Mouse (Mus musculus): Measurements from ENCODE around the gene 5430427O19Rik. TPM values are rescaled to one million over a fixed set of nuclear protein-coding genes. Genes with fewer than 3 reads are reported as not detected.

5430427O19Rik gene
- polyA plus RNA-seq (2012; rRNA removed) = not detected in 2 replicates

- Histone ChIP-seq H3K36me3 (ENCODE audit: control insufficient read depth, insufficient read depth, low read length) (no peaks in the 10 kb centered on the region), H3K27ac (ENCODE audit: insufficient read depth, low read depth, low read length) (no peak within 1 kb of the TSS), H3K4me3 (ENCODE audit: low read depth, low read length) (no peak within 1 kb of the TSS), H3K27me3 (ENCODE audit: control insufficient read depth, insufficient read depth, low read length) (no peaks in the 10 kb centered on the region), H3K4me1 (ENCODE audit: control insufficient read depth, insufficient read depth, insufficient read length, low read length) (no peaks in the 10 kb centered on the region)
- 79% methylated on average over 3 of the region's 3 CpGs for WGBS
- no peak for TF ChIP-seq CTCF (IDR thresholded peaks at IDR 0.05; ENCODE audit: extremely low read depth, insufficient read length, insufficient replicate concordance, low read depth, low read length)
- TF ChIP-seq POLR2A (IDR thresholded peaks at IDR 0.05; ENCODE audit: low read depth, low read length) = no peak
Observed at GRCm38 (mm10) chrX:85869914-85870483, at the start of gene 5430427O19Rik. 5430427O19Rik (plus strand) TSS chrX:85870354.

- H3K27ac ChIP-seq (ENCODE audit: insufficient read depth, low read depth, low read length) = no peak overlapping the region
- no peaks in the 10 kb centered on the region for H3K4me1 ChIP-seq (ENCODE audit: control insufficient read depth, insufficient read depth, insufficient read length, low read length)
- H3K4me3 ChIP-seq (ENCODE audit: low read depth, low read length) = no peak overlapping the region
- H3K27me3 ChIP-seq (ENCODE audit: control insufficient read depth, insufficient read depth, low read length) = no peaks in the 10 kb centered on the region
- 76% methylated on average over 3 of the region's 3 CpGs for WGBS
- no peaks in the 10 kb centered on the region for H3K36me3 ChIP-seq (ENCODE audit: control insufficient read depth, insufficient read depth, low read length)
- TF ChIP-seq POLR2A (IDR thresholded peaks at IDR 0.05; ENCODE audit: low read depth, low read length) = no peak
- no peak for TF ChIP-seq CTCF (IDR thresholded peaks at IDR 0.05; ENCODE audit: extremely low read depth, insufficient read length, insufficient replicate concordance, low read depth, low read length)
Observed at GRCm38 (mm10) chrX:85827719-85828453, 42.3 kb upstream of the 5430427O19Rik start.

- no peaks in the 10 kb centered on the region for H3K4me1 ChIP-seq (ENCODE audit: control insufficient read depth, insufficient read depth, insufficient read length, low read length)
- TF ChIP-seq CTCF (IDR thresholded peaks at IDR 0.05; ENCODE audit: extremely low read depth, insufficient read length, insufficient replicate concordance, low read depth, low read length) = no peak
- TF ChIP-seq POLR2A (IDR thresholded peaks at IDR 0.05; ENCODE audit: low read depth, low read length) = no peak
- no peak overlapping the region for H3K27ac ChIP-seq (ENCODE audit: insufficient read depth, low read depth, low read length)
- H3K36me3 ChIP-seq (ENCODE audit: control insufficient read depth, insufficient read depth, low read length) = no peaks in the 10 kb centered on the region
- H3K4me3 ChIP-seq (ENCODE audit: low read depth, low read length) = no peak overlapping the region
- no peaks in the 10 kb centered on the region for H3K27me3 ChIP-seq (ENCODE audit: control insufficient read depth, insufficient read depth, low read length)
Observed at GRCm38 (mm10) chrX:85829000-85829399, 41.2 kb upstream of the 5430427O19Rik start.

GRCm38 (mm10) chrX:85839174-85839573, 31.0 kb upstream of the 5430427O19Rik start:
- TF ChIP-seq CTCF (IDR thresholded peaks at IDR 0.05; ENCODE audit: extremely low read depth, insufficient read length, insufficient replicate concordance, low read depth, low read length) = no peak
- no peak for TF ChIP-seq POLR2A (IDR thresholded peaks at IDR 0.05; ENCODE audit: low read depth, low read length)
- Histone ChIP-seq H3K4me1 (ENCODE audit: control insufficient read depth, insufficient read depth, insufficient read length, low read length) (no peaks in the 10 kb centered on the region), H3K4me3 (ENCODE audit: low read depth, low read length) (no peak overlapping the region), H3K27ac (ENCODE audit: insufficient read depth, low read depth, low read length) (no peak overlapping the region), H3K27me3 (ENCODE audit: control insufficient read depth, insufficient read depth, low read length) (no peaks in the 10 kb centered on the region), H3K36me3 (ENCODE audit: control insufficient read depth, insufficient read depth, low read length) (no peaks in the 10 kb centered on the region)

DNA sequence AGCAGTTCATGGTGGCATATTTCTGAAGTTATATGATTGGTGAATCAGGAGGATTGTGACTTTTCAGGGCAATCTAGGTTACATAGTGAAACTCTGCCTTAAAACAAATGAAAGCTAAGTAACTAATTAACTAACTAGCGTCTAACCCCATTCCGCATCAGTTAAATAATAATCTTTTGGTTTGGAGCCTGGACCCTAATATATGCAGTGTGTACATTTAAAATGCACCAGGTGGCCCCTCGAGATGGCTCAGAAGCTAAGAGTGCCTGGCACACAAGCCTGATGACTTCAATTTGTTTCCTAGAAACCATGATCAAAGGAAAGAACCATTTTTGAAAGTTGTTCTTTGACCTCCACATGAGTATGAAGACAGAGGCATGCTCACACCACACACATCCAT, 14.2 kb upstream of the 5430427O19Rik start:
- 21% methylated on average over 3 of the region's 3 CpGs for WGBS
- Histone ChIP-seq H3K4me1 (ENCODE audit: control insufficient read depth, insufficient read depth, insufficient read length, low read length) (no peaks in the 10 kb centered on the region), H3K27ac (ENCODE audit: insufficient read depth, low read depth, low read length) (no peak overlapping the region), H3K4me3 (ENCODE audit: low read depth, low read length) (no peak overlapping the region), H3K27me3 (ENCODE audit: control insufficient read depth, insufficient read depth, low read length) (no peaks in the 10 kb centered on the region), H3K36me3 (ENCODE audit: control insufficient read depth, insufficient read depth, low read length) (no peaks in the 10 kb centered on the region)
- no peak for TF ChIP-seq POLR2A (IDR thresholded peaks at IDR 0.05; ENCODE audit: low read depth, low read length)
- TF ChIP-seq CTCF (IDR thresholded peaks at IDR 0.05; ENCODE audit: extremely low read depth, insufficient read length, insufficient replicate concordance, low read depth, low read length) = no peak

DNA sequence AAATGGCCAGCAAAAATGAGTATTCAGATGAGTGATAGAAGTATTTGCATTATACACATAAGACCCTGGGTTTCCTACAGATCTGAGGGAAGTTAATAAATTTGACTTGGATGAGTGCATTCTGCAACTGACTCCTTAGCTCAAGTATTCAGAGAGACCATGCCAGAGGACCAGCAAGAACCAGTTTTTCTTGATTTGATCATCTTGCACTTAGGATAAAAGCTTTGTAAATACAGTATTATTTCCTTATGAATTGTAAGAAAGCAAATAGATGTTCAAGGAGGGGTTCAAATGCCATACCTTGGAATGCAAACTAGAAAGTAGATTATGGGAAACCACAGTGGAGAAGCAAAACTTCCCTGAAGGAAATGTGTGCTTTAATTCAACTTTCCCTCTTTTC, 13.0 kb upstream of the 5430427O19Rik start:
- Histone ChIP-seq H3K36me3 (ENCODE audit: control insufficient read depth, insufficient read depth, low read length) (no peaks in the 10 kb centered on the region), H3K27me3 (ENCODE audit: control insufficient read depth, insufficient read depth, low read length) (no peaks in the 10 kb centered on the region)

GRCm38 (mm10) chrX:85868079-85868478, 2.1 kb upstream of the 5430427O19Rik start:
- TF ChIP-seq CTCF (IDR thresholded peaks at IDR 0.05; ENCODE audit: extremely low read depth, insufficient read length, insufficient replicate concordance, low read depth, low read length) = no peak
- TF ChIP-seq POLR2A (IDR thresholded peaks at IDR 0.05; ENCODE audit: low read depth, low read length) = no peak
- H3K27ac ChIP-seq (ENCODE audit: insufficient read depth, low read depth, low read length) = no peak overlapping the region
- no peaks in the 10 kb centered on the region for H3K36me3 ChIP-seq (ENCODE audit: control insufficient read depth, insufficient read depth, low read length)
- no peaks in the 10 kb centered on the region for H3K27me3 ChIP-seq (ENCODE audit: control insufficient read depth, insufficient read depth, low read length)
- H3K4me3 ChIP-seq (ENCODE audit: low read depth, low read length) = no peak overlapping the region
- no peaks in the 10 kb centered on the region for H3K4me1 ChIP-seq (ENCODE audit: control insufficient read depth, insufficient read depth, insufficient read length, low read length)
- 52% methylated on average over 3 of the region's 3 CpGs for WGBS

More for the DNA sequence above, 13.0 kb upstream of the 5430427O19Rik start:
- Histone ChIP-seq H3K27ac (ENCODE audit: insufficient read depth, low read depth, low read length) (no peak overlapping the region), H3K4me3 (ENCODE audit: low read depth, low read length) (no peak overlapping the region), H3K4me1 (ENCODE audit: control insufficient read depth, insufficient read depth, insufficient read length, low read length) (no peaks in the 10 kb centered on the region)
- TF ChIP-seq POLR2A (IDR thresholded peaks at IDR 0.05; ENCODE audit: low read depth, low read length) (no peak), CTCF (IDR thresholded peaks at IDR 0.05; ENCODE audit: extremely low read depth, insufficient read length, insufficient replicate concordance, low read depth, low read length) (no peak)
